Mouse (Mus musculus): ENCODE measurements around the gene Acss1.

GRCm38 (mm10) chr2:150673929-150674328 is 5.6 kb upstream of the Acss1 start:
- TF ChIP-seq CTCF (IDR thresholded peaks at IDR 0.05; ENCODE audit: low read depth, low read length) (no peak), POLR2A (IDR thresholded peaks at IDR 0.05; ENCODE audit: extremely low read depth, insufficient read depth, low read length) (no peak)

All from liver, adult 2 months (tissue).